Mouse (Mus musculus): ENCODE data around the gene Gm36864.

- no peak for TF ChIP-seq CTCF (IDR thresholded peaks at IDR 0.05)
- no peak for TF ChIP-seq EP300 (IDR thresholded peaks at IDR 0.05)
Measured at GRCm38 (mm10) chr7:44275546-44275945, 39.6 kb downstream of the Gm36864 start.

Data from lung, postnatal 0 days (tissue).